8 mouse cellular contexts compared by ENCODE assay signal in the genomic region with DNA sequence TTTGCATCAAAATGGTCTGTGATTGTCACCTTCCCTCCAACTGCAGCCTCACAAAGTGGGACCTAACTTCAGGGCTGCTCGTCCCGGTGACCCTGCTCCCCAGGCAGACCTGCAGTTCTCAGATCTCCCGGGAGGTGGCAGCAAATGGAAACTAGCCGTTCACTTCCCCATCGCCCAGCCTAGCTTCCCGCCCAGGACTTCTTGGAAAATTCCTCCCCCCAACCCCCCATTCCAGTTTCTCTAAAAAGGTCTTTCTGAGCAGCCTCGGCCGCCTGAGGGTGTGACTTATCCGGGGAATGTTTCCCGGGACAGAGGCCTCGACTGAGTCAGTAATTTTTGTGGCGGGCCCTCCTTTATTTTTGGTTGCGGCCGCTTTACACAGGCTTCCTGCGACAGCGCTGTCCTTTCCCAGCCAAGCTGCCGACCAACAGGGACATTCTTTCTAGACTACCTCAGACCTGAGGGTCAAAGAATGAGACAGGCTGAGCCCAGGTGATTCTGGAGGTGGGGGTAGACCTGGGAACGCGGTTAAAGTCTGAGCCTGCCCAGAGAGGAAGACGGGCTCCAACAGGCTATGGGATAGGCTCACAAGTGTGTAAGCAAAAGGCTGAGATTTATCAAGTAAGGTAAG. TPM values are rescaled to one million over a fixed set of nuclear protein-coding genes. Genes with fewer than 3 reads are reported as not detected.
A peak's percentile ranks its signal among the peaks of the same experiment; 100 is the strongest.
DNase-seq lines count a peak whose midpoint lies in the region; ATAC-seq and TF ChIP-seq lines count a peak whose summit lies in the region.

No protein-coding gene starts in this region.

- H3K9ac ChIP-seq in hindbrain, postnatal 0 days (replicated peaks; ENCODE audit: low read length): peak overlapping the region; percentile 47

- no peak for TF ChIP-seq POLR2A in cortical plate, adult 2 months (IDR thresholded peaks at IDR 0.05; ENCODE audit: extremely low read depth, insufficient read depth, low read length)

- H3K36me3 ChIP-seq in hindbrain, postnatal 0 days (ENCODE audit: insufficient read depth, low read length): no peaks in the 10 kb centered on the region

- DNase-seq in ZHBTc4 (ENCODE audit: low read depth, low spot score): peak; percentile 92
- DNase-seq in gastrocnemius, adult 8-10 months (ENCODE audit: low spot score in 2 of 2): peak; percentile 70
- DNase-seq in hindbrain, postnatal 0 days (ENCODE audit: low spot score): peak; percentile 81
- peak; percentile 56 to 87 for DNase-seq in left cerebral cortex, postnatal 10 days (ENCODE audit: extremely low spot score in 1 of 2, low spot score in 2 of 2)
- DNase-seq in right cerebral cortex, adult 2 months (ENCODE audit: low spot score in 2 of 2): peak; percentile 83 to 90
- peak; percentile 78 for DNase-seq in urinary bladder, postnatal 10 days (ENCODE audit: low spot score)

- no peaks in the 10 kb centered on the region for H3K27me3 ChIP-seq in hindbrain, postnatal 0 days (ENCODE audit: insufficient read depth, low read length)

- peak overlapping the region; percentile 22 for H3K4me3 ChIP-seq in cortical plate, adult 2 months (ENCODE audit: insufficient read depth, low read length)
- peak overlapping the region; percentile 42 for H3K4me3 ChIP-seq in hindbrain, postnatal 0 days (ENCODE audit: low read length)

- H3K4me1 ChIP-seq in cortical plate, adult 2 months (ENCODE audit: control insufficient read depth, insufficient read depth, low read length): no peaks in the 10 kb centered on the region
- H3K4me1 ChIP-seq in hindbrain, postnatal 0 days (ENCODE audit: insufficient read depth, low read length): no peaks in the 10 kb centered on the region

- peak overlapping the region; percentile 72 for H3K4me2 ChIP-seq in hindbrain, postnatal 0 days (ENCODE audit: low read depth, low read length)

- TF ChIP-seq CTCF in cortical plate, adult 2 months (IDR thresholded peaks at IDR 0.05; ENCODE audit: extremely low read depth, insufficient read depth, low read length): peak; percentile 82
- peak; percentile 92 for TF ChIP-seq CTCF in hindbrain, postnatal 0 days (IDR thresholded peaks at IDR 0.05; ENCODE audit: low read depth)

- intact Hi-C loops in left cerebral cortex, postnatal 10 days (cut with DNase I): no loop called here

- H3K9me3 ChIP-seq in hindbrain, postnatal 0 days (ENCODE audit: low read length): no peaks in the 10 kb centered on the region

- H3K27ac ChIP-seq in cortical plate, adult 2 months (ENCODE audit: insufficient read depth, low read length): no peak overlapping the region
- H3K27ac ChIP-seq in hindbrain, postnatal 0 days: no peak overlapping the region

- peak; percentile 52 for ATAC-seq in hindbrain, postnatal 0 days
- ATAC-seq in megakaryocyte progenitor cell, adult 5-6 weeks (replicated peaks; ENCODE audit: poor library complexity): peak; percentile 75

- WGBS in hindbrain, postnatal 0 days: 3% methylated on average over 20 of the region's 20 CpGs

RNA-seq across cellular contexts. Expression of a gene that starts 44.4 kb away (rescaled TPM):
- 26.2 and 27.1 TPM in 2 replicates for polyA plus RNA-seq in cortical plate, adult 2 months (2012; rRNA removed)
- total RNA-seq in gastrocnemius, adult 8-10 months (2022): 10 to 100 TPM; 18.5 to 21.2 (median 20.1) TPM
- total RNA-seq in hindbrain, postnatal 0 days (2014; rRNA removed): 16.3 and 18.5 TPM in 2 replicates
- polyA plus RNA-seq in hindbrain, postnatal 0 days (2015; fragmentation: Nextera tagmentation; extraction: Ambion mirVana): 9.6 and 9.9 TPM in 2 replicates
- 10 to 100 TPM; 24.4 to 26.1 TPM for total RNA-seq in left cerebral cortex, postnatal 10 days (2021)
- total RNA-seq in megakaryocyte progenitor cell, adult 5-6 weeks (2015): 60.7 and 77.0 TPM in 2 replicates
- 66.6 and 76.2 TPM in 2 replicates for total RNA-seq in megakaryocyte progenitor cell, adult 5-6 weeks (2017)

RNA-seq across cellular contexts. Expression of a gene that starts 44.7 kb away (rescaled TPM):
- polyA plus RNA-seq in cortical plate, adult 2 months (2012; rRNA removed): not detected in 2 replicates
- not detected for total RNA-seq in gastrocnemius, adult 8-10 months (2022)
- 0.89 TPM in 1 of 2 replicates, not detected in the other for total RNA-seq in hindbrain, postnatal 0 days (2014; rRNA removed)
- polyA plus RNA-seq in hindbrain, postnatal 0 days (2015; fragmentation: Nextera tagmentation; extraction: Ambion mirVana): 0.11 TPM in 1 of 2 replicates, not detected in the other
- not detected for total RNA-seq in left cerebral cortex, postnatal 10 days (2021)
- 0.29 TPM in 1 of 2 replicates, not detected in the other for total RNA-seq in megakaryocyte progenitor cell, adult 5-6 weeks (2015)
- total RNA-seq in megakaryocyte progenitor cell, adult 5-6 weeks (2017): 0.88 TPM in 1 of 2 replicates, not detected in the other
